Mouse (Mus musculus) Patski (cell line): Measurements from ENCODE around the gene Garem2. TPM values are rescaled to one million over a fixed set of nuclear protein-coding genes. Genes with fewer than 3 reads are reported as not detected.
A peak's percentile ranks its signal among the peaks of the same experiment; 100 is the strongest.

Source experiments
- ATAC-seq: fragments of 100-300 bp; one replicate; pipeline ENCODE4 v1.8.0; 2021
- CTCF ChIA-PET: fragments of 350-600 bp; sonication (Branson Sonifier 250); formaldehyde crosslinking; loops from one replicate; lab custom pipeline; 2022; ENCODE audit warnings: inconsistent platforms; lab: Charles Lee
- POLR2A ChIA-PET: fragments of 350-600 bp; sonication (Branson Sonifier 250); formaldehyde crosslinking; loops from one replicate; lab custom pipeline; 2022; ENCODE audit warnings: antibody characterized with exemption, inconsistent platforms; lab: Charles Lee
- DNase-seq: peaks from one replicate; pipeline ENCODE4 v3.0.0-alpha.2; 2011; ENCODE audit warnings: low read depth, low spot score
- H3K27me3 ChIP-seq: fragments of 371-371 bp; one replicate; pipeline ENCODE4 v1.5.1; 2021
- CTCF ChIP-seq: fragments of 100-300 bp; IDR thresholded peaks from one replicate; pipeline ENCODE4 v1.5.1; 2021
- in situ Hi-C: fragments of 300-500 bp; cut with MboI; formaldehyde crosslinking; loops from 3 replicates; pipeline ENCODE4 v1.11.1; 2018; ENCODE audit warnings: low pct_unique_long_range_greater_than_20kb, mixed read lengths
- polyA plus RNA-seq: library from polyadenylated mRNA; unstranded; gene quantifications from one replicate; pipeline ENCODE4 v1.2.3, GENCODE M21; 2021

Gene Garem2
- polyA plus RNA-seq, 1 experiment from 2014 or later, result 0.10 TPM

DNA sequence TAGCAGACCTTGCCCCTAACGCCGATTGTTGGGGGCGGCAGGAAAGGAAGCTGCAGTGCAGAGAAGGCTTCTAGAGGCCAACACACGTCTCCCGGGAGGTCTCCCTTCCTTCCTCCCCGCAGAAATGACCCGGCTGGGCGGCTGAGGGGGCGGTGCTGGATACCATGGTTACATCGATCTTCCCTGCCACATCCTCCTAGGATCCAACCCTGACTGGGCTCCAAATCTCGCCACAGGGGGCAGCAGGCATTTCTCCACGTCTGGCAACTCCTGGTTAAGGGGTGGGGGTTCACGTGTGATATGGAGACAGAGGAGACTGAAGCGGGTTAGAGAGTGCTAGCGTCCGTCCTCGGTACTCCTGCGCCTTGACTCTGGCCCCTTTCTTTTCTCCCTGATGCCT, 6.2 kb downstream of the Garem2 start:
- ATAC-seq, result no peak
- CTCF ChIA-PET, result no interaction called here
- TF ChIP-seq CTCF, result no peak
- in situ Hi-C loops, result loop anchor here (10.0 kb wide), 1 partner anchor 286 kb away; no protein-coding TSS in a partner anchor
- POLR2A ChIA-PET, result no interaction called here
- no peak for DNase-seq
- H3K27me3 ChIP-seq, result no peaks in the 10 kb centered on the region

GRCm38 (mm10) chr5:30111771-30112170, 6.8 kb downstream of the Garem2 start:
- POLR2A ChIA-PET, result no interaction called here
- in situ Hi-C loops, result loop anchor here (10.0 kb wide), 1 partner anchor 287 kb away; no protein-coding TSS in a partner anchor
- no peak for TF ChIP-seq CTCF
- no peak for DNase-seq
- CTCF ChIA-PET, result no interaction called here
- no peaks in the 10 kb centered on the region for H3K27me3 ChIP-seq
- no peak for ATAC-seq

- POLR2A ChIA-PET, result no interaction called here
- in situ Hi-C loops, result loop anchor here (10.0 kb wide), 1 partner anchor 288 kb away; no protein-coding TSS in a partner anchor
- CTCF ChIA-PET, result interaction anchor here (0.6 to 2.2 kb wide), 3 partner anchors 10 to 287 kb away, joined by 3 to 18 read pairs (median 3); no protein-coding TSS in a partner anchor
These were observed 7.6 kb downstream of the Garem2 start for GRCm38 (mm10) chr5:30112533-30113068.

GRCm38 (mm10) chr5:30113881-30114760, 9.2 kb downstream of the Garem2 start:
- ATAC-seq (peak; percentile 60), DNase-seq (peak; percentile 22)
- ChIA-PET POLR2A (no interaction called here), CTCF (interaction anchor here (0.6 to 2.2 kb wide), 6 partner anchors 8 to 296 kb away, joined by 3 to 18 read pairs (median 3); no protein-coding TSS in a partner anchor)
- in situ Hi-C loops, result loop anchor here (10.0 kb wide), 1 partner anchor 289 kb away; no protein-coding TSS in a partner anchor
- TF ChIP-seq CTCF, result no peak
- no peaks in the 10 kb centered on the region for H3K27me3 ChIP-seq

More at GRCm38 (mm10) chr5:30112533-30113068, 7.6 kb downstream of the Garem2 start:
- TF ChIP-seq CTCF, result no peak
- DNase-seq (no peak), ATAC-seq (no peak)
- no peaks in the 10 kb centered on the region for H3K27me3 ChIP-seq

- no peak for TF ChIP-seq CTCF
- ATAC-seq (peak; percentile 8), DNase-seq (no peak)
- POLR2A ChIA-PET, result interaction anchor here (0.6 kb wide), 1 partner anchor 673 kb away, joined by 7 read pairs; no protein-coding TSS in a partner anchor
- no peaks in the 10 kb centered on the region for H3K27me3 ChIP-seq
- CTCF ChIA-PET, result interaction anchor here (0.6 to 2.2 kb wide), 5 partner anchors 17 to 296 kb away, joined by 3 to 18 read pairs (median 3); no protein-coding TSS in a partner anchor
- in situ Hi-C loops, result loop anchor here (10.0 kb wide), 1 partner anchor 290 kb away; no protein-coding TSS in a partner anchor
These were observed 9.8 kb downstream of the Garem2 start for GRCm38 (mm10) chr5:30114761-30115140.

DNA sequence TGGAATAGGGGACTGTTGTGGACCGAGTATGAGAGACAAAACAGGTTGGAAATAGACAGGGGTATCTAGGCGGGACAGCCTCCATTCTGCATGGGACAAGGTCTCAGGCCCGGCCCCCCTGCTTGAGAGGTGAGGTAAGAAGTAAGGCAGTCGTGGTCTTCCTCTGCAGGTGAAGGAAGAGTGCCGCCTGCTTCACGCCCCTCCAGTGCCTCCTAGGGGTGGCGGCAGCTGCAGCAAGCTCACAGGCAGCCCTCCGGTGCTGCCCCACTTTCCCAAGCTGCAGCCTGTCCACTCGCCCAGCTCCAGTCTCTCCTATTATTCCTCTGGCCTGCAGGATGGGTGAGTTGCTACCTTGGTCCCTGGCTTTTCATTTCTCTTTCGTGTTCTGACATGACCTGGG, 10.8 kb downstream of the Garem2 start:
- POLR2A ChIA-PET, result no interaction called here
- no peaks in the 10 kb centered on the region for H3K27me3 ChIP-seq
- ATAC-seq (no peak), DNase-seq (no peak)
- TF ChIP-seq CTCF, result no peak
- CTCF ChIA-PET, result no interaction called here
- in situ Hi-C loops, result loop anchor here (10.0 kb wide), 1 partner anchor 291 kb away; no protein-coding TSS in a partner anchor

GRCm38 (mm10) chr5:30118018-30118417, 13.1 kb downstream of the Garem2 start:
- ATAC-seq (no peak), DNase-seq (no peak)
- ChIA-PET POLR2A (no interaction called here), CTCF (no interaction called here)
- in situ Hi-C loops, result loop anchor here (10.0 kb wide), 1 partner anchor 293 kb away; no protein-coding TSS in a partner anchor
- no peak for TF ChIP-seq CTCF
- no peaks in the 10 kb centered on the region for H3K27me3 ChIP-seq

DNA sequence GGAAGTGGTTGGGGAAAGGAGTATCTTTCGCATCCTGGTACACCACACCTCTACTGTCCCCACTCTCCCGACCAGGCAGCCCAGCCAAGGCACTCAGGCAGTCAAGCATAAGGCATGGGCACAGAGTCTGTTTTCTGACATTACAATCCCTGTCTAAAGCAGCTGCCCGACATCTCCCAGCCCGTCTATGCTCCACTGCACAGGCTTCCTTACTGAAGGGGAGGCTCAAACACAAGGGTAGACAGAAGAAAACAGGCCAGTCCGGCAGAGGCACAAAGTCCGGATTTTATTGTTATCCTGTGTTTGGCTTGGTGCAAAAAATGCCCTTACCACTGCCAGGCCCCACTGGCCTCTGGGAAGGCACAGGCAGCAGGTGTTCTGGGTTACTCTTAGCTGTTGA, 14.2 kb downstream of the Garem2 start:
- DNase-seq (no peak), ATAC-seq (no peak)
- no peak for TF ChIP-seq CTCF
- CTCF ChIA-PET, result no interaction called here
- in situ Hi-C loops, result loop anchor here (10.0 kb wide), 1 partner anchor 294 kb away; no protein-coding TSS in a partner anchor
- no peaks in the 10 kb centered on the region for H3K27me3 ChIP-seq
- POLR2A ChIA-PET, result no interaction called here

DNA sequence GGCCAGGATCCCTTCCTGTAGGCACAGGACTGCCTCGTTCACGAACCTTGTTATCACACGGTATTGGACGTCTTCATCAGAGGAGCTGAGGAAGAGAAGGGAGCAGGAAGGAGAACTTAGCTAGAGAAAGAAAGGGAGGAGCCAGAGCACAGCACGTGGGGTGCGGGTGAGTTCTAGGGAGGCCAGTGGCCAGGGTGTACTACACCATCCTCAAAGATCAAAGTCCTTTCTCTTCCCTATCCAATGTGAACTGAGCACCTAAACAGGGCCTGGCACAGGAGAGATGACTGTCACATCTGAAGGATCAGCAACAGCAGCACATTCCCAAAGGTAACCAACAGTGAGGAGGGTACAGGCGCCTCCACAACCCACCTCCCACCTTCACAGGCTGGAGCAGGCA, 15.1 kb downstream of the Garem2 start:
- in situ Hi-C loops, result no loop called here

DNA sequence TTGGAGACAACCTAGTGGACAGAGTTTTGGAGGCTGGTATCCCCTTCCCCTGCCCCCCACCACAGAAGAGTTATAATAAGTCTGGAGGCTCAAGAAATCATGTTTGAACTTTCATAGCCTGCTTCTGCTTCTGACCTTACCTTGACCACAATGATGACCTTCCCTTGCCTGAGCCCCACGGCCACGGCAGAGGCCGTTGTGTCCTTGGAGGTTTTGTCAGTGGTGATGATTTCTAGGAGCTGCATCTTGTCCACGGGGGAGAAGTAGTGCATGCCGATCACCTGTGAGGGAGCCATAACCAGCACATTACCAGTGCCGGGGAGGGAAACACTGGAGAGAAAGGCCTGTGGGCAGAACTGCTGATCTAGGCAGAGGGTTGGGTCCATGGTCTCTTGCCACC, 17.5 kb downstream of the Garem2 start:
- ChIA-PET POLR2A (no interaction called here), CTCF (interaction anchor here (0.8 to 1.2 kb wide), 2 partner anchors 9 to 10 kb away, joined by 3 to 5 read pairs; no protein-coding TSS in a partner anchor)
- H3K27me3 ChIP-seq, result no peaks in the 10 kb centered on the region
- in situ Hi-C loops, result no loop called here
- DNase-seq, result no peak
- no peak for TF ChIP-seq CTCF
- ATAC-seq, result no peak

More for the DNA sequence above, 15.1 kb downstream of the Garem2 start:
- no peak for TF ChIP-seq CTCF
- POLR2A ChIA-PET, result no interaction called here
- CTCF ChIA-PET, result no interaction called here
- ATAC-seq (no peak), DNase-seq (no peak)
- no peaks in the 10 kb centered on the region for H3K27me3 ChIP-seq
